Mouse (Mus musculus): ENCODE data around the gene Zfyve27. TPM values are rescaled to one million over a fixed set of nuclear protein-coding genes. Genes with fewer than 3 reads are reported as not detected.

Gene Zfyve27
- polyA plus RNA-seq, 1 experiment, result 12.7 TPM

- Histone ChIP-seq H3K27ac (replicated peaks; ENCODE audit: low read depth, low read length) (no peak overlapping the region), H3K4me1 (ENCODE audit: control insufficient read depth, insufficient read depth, insufficient read length, low read length) (no peaks in the 10 kb centered on the region), H3K4me3 (ENCODE audit: insufficient read depth, low read depth, low read length) (no peak overlapping the region)
Measured at GRCm38 (mm10) chr19:42217374-42217763, 53.6 kb downstream of the Zfyve27 start.

- no peak overlapping the region for H3K27ac ChIP-seq (replicated peaks; ENCODE audit: low read depth, low read length)
Measured at GRCm38 (mm10) chr19:42226451-42226850, 62.7 kb downstream of the Zfyve27 start.

GRCm38 (mm10) chr19:42229499-42230287, 65.9 kb downstream of the Zfyve27 start:
- no peak overlapping the region for H3K4me3 ChIP-seq (ENCODE audit: insufficient read depth, low read depth, low read length)

More at GRCm38 (mm10) chr19:42226451-42226850, 62.7 kb downstream of the Zfyve27 start:
- Histone ChIP-seq H3K4me3 (ENCODE audit: insufficient read depth, low read depth, low read length) (no peak overlapping the region), H3K4me1 (ENCODE audit: control insufficient read depth, insufficient read depth, insufficient read length, low read length) (no peaks in the 10 kb centered on the region)

GRCm38 (mm10) chr19:42230288-42230568, 66.5 kb downstream of the Zfyve27 start:
- Histone ChIP-seq H3K4me1 (ENCODE audit: control insufficient read depth, insufficient read depth, insufficient read length, low read length) (no peaks in the 10 kb centered on the region), H3K4me3 (ENCODE audit: insufficient read depth, low read depth, low read length) (no peak overlapping the region), H3K27ac (replicated peaks; ENCODE audit: low read depth, low read length) (no peak overlapping the region)

More at GRCm38 (mm10) chr19:42229499-42230287, 65.9 kb downstream of the Zfyve27 start:
- Histone ChIP-seq H3K4me1 (ENCODE audit: control insufficient read depth, insufficient read depth, insufficient read length, low read length) (no peaks in the 10 kb centered on the region), H3K27ac (replicated peaks; ENCODE audit: low read depth, low read length) (no peak overlapping the region)

- Histone ChIP-seq H3K4me1 (ENCODE audit: control insufficient read depth, insufficient read depth, insufficient read length, low read length) (no peaks in the 10 kb centered on the region), H3K27ac (replicated peaks; ENCODE audit: low read depth, low read length) (no peak overlapping the region), H3K4me3 (ENCODE audit: insufficient read depth, low read depth, low read length) (no peak overlapping the region)
Measured at GRCm38 (mm10) chr19:42230986-42231385, 67.2 kb downstream of the Zfyve27 start.

- Histone ChIP-seq H3K4me3 (ENCODE audit: insufficient read depth, low read depth, low read length) (no peak overlapping the region), H3K27ac (replicated peaks; ENCODE audit: low read depth, low read length) (no peak overlapping the region), H3K4me1 (ENCODE audit: control insufficient read depth, insufficient read depth, insufficient read length, low read length) (no peaks in the 10 kb centered on the region)
Measured at GRCm38 (mm10) chr19:42237602-42238340, 74.0 kb downstream of the Zfyve27 start.

GRCm38 (mm10) chr19:42238341-42238715, 74.6 kb downstream of the Zfyve27 start:
- Histone ChIP-seq H3K27ac (replicated peaks; ENCODE audit: low read depth, low read length) (no peak overlapping the region), H3K4me3 (ENCODE audit: insufficient read depth, low read depth, low read length) (no peak overlapping the region)

GRCm38 (mm10) chr19:42240881-42241280, 77.1 kb downstream of the Zfyve27 start:
- Histone ChIP-seq H3K4me1 (ENCODE audit: control insufficient read depth, insufficient read depth, insufficient read length, low read length) (no peaks in the 10 kb centered on the region), H3K4me3 (ENCODE audit: insufficient read depth, low read depth, low read length) (no peak overlapping the region), H3K27ac (replicated peaks; ENCODE audit: low read depth, low read length) (no peak overlapping the region)

More at GRCm38 (mm10) chr19:42238341-42238715, 74.6 kb downstream of the Zfyve27 start:
- H3K4me1 ChIP-seq (ENCODE audit: control insufficient read depth, insufficient read depth, insufficient read length, low read length), result no peaks in the 10 kb centered on the region

- Histone ChIP-seq H3K27ac (replicated peaks; ENCODE audit: low read depth, low read length) (no peak overlapping the region), H3K4me3 (ENCODE audit: insufficient read depth, low read depth, low read length) (no peak overlapping the region), H3K4me1 (ENCODE audit: control insufficient read depth, insufficient read depth, insufficient read length, low read length) (no peaks in the 10 kb centered on the region)
Measured at GRCm38 (mm10) chr19:42243401-42243800, 79.7 kb downstream of the Zfyve27 start.

Other genes starting within 250 kb of the Zfyve27 start
- gene Exosc1, start 230.5 kb upstream of the Zfyve27 start, polyA plus RNA-seq (2012; ENCODE audit: insufficient read depth, insufficient read length, missing spikeins), result 21.6 and 24.3 TPM in 2 replicates
- gene Zdhhc16, start 230.5 kb upstream of the Zfyve27 start, polyA plus RNA-seq (2012; ENCODE audit: insufficient read depth, insufficient read length, missing spikeins), result 6.6 and 10.9 TPM in 2 replicates
- gene Mms19, start 182.8 kb upstream of the Zfyve27 start, polyA plus RNA-seq (2012; ENCODE audit: insufficient read depth, insufficient read length, missing spikeins), result 8.6 and 9.6 TPM in 2 replicates
- gene Ubtd1, start 182.2 kb upstream of the Zfyve27 start, polyA plus RNA-seq (2012; ENCODE audit: insufficient read depth, insufficient read length, missing spikeins), result 8.4 and 9.0 TPM in 2 replicates
- 2.1 and 3.2 TPM in 2 replicates for gene Ankrd2, start 128.0 kb upstream of the Zfyve27 start, polyA plus RNA-seq (2012; ENCODE audit: insufficient read depth, insufficient read length, missing spikeins)
- gene Hoga1, start 118.3 kb upstream of the Zfyve27 start, polyA plus RNA-seq (2012; ENCODE audit: insufficient read depth, insufficient read length, missing spikeins), result 3.3 and 5.7 TPM in 2 replicates
- not detected in 2 replicates for gene 4933411K16Rik, start 111.7 kb upstream of the Zfyve27 start, polyA plus RNA-seq (2012; ENCODE audit: insufficient read depth, insufficient read length, missing spikeins)
- gene Morn4, start 77.6 kb upstream of the Zfyve27 start, polyA plus RNA-seq (2012; ENCODE audit: insufficient read depth, insufficient read length, missing spikeins), result 0.63 TPM in 1 of 2 replicates, not detected in the other
- gene Pi4k2a, start 73.5 kb upstream of the Zfyve27 start, polyA plus RNA-seq (2012; ENCODE audit: insufficient read depth, insufficient read length, missing spikeins), result 14.4 and 21.6 TPM in 2 replicates
- 12.6 and 16.8 TPM in 2 replicates for gene Avpi1, start 34.9 kb upstream of the Zfyve27 start, polyA plus RNA-seq (2012; ENCODE audit: insufficient read depth, insufficient read length, missing spikeins)
- gene Marveld1, start 16.6 kb upstream of the Zfyve27 start, polyA plus RNA-seq (2012; ENCODE audit: insufficient read depth, insufficient read length, missing spikeins), result 33.6 and 41.9 TPM in 2 replicates
- gene Sfrp5, start 38.3 kb downstream of the Zfyve27 start, polyA plus RNA-seq (2012; ENCODE audit: insufficient read depth, insufficient read length, missing spikeins), result 2.8 and 4.7 TPM in 2 replicates
- gene Golga7b, start 83.6 kb downstream of the Zfyve27 start, polyA plus RNA-seq (2012; ENCODE audit: insufficient read depth, insufficient read length, missing spikeins), result 1.0 and 2.7 TPM in 2 replicates

All from brown adipose tissue, adult 24 weeks (tissue).